Mouse (Mus musculus) mouse trophoblast stem cell (cell line): ENCODE measurements around the gene Mdk.

Experiments
- in situ Hi-C, 2 experiments: fragments of 300-500 bp; cut with MseI, MboI; formaldehyde crosslinking; loops; 2 replicates in 1 of 2; 3 replicates in 1 of 2; pipeline ENCODE4 v1.15.1; 2025

The Mdk gene

GRCm38 (mm10) chr2:91933471-91933870, 1.4 kb upstream of the Mdk start:
- in situ Hi-C loops: no loop called here

GRCm38 (mm10) chr2:91932737-91933350, 747 bp upstream of the Mdk start:
- in situ Hi-C loops: no loop called here

- in situ Hi-C loops: no loop called here
Observed at GRCm38 (mm10) chr2:91931328-91932159, 553 bp downstream of the Mdk start.

DNA sequence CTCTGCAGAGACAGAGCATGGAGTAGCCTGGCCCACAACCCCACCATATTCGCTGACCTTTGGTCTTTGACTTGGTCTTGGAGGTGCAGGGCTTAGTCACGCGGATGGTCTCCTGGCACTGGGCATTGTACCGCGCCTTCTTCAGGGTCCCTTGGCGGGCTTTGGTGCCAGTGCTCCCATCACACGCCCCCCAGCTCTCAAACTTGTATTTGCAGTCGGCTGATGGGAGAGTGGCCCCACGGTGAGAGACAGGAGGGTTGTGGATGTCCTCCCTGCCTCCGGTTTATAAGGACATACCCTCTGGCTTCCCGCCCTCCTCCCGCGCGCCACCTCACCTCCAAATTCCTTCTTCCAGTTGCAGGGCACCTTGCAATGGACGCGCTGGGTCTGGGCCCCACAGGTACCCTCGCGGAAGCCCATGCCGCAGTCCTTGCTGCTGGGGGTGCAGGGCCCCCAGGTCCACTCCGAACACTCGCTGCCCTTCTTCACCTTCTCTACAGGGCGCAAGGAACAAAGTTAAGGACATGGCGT, 1.3 kb downstream of the Mdk start:
- in situ Hi-C loops: no loop called here

DNA sequence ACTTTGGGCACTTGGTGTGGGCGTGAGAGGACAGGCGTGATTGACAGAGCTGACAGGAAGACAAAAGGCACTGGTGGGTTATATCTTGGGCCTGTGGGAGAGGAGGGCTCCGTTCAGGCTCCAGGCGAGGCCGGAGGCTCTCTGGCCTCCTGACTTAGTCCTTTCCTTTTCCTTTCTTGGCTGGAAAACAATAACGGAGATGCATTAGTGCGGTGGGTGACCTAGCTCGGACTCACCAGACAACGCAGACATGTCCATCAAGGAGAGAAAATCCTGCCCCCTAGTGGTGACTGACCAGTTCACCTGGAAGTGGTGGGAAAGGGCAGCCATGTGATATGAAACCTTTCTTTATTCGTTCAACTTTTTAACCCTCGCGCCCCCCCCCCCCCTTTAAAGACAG, 2.2 kb downstream of the Mdk start:
- in situ Hi-C loops: no loop called here

- in situ Hi-C loops: no loop called here
Observed at GRCm38 (mm10) chr2:91929455-91929854, 2.6 kb downstream of the Mdk start.

DNA sequence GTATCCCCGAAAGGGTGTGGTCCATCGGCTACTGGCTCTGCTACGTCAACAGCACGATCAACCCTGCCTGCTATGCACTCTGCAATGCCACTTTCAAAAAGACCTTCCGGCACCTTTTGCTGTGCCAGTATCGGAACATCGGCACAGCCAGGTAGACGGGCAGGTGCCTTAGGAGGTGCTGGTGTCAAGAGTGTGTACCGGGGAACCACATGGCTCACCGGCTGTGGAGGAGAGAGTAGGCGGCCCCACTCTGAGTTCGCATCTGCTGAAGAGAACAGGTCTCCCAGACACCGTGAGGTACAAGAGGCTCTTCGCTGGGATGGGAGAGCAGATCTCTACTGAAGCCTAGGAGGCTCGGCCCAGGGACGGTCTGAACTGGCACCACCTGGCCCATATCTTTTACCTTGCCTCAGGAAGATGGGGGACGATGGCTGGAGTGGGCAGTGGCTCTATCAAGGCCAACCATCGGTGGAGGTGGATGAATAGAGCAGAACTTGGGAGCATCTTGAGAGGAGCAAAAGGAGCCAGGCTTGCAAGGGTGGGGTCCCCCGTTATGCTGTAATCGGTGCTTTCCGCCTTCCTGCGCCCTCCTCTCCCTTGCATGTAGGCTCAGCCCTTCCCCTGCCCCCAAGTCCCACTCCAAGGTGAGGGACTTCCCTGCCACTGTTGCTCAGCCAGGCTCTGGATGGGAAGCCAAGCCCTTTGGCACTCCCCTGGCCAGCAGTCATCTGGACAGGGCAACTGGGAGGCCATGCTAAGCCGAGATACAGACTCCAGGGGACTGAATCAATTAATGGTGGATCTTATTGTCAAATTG, 3.4 kb downstream of the Mdk start:
- in situ Hi-C loops: no loop called here

GRCm38 (mm10) chr2:91927826-91928533, 4.1 kb downstream of the Mdk start:
- in situ Hi-C loops: no loop called here

DNA sequence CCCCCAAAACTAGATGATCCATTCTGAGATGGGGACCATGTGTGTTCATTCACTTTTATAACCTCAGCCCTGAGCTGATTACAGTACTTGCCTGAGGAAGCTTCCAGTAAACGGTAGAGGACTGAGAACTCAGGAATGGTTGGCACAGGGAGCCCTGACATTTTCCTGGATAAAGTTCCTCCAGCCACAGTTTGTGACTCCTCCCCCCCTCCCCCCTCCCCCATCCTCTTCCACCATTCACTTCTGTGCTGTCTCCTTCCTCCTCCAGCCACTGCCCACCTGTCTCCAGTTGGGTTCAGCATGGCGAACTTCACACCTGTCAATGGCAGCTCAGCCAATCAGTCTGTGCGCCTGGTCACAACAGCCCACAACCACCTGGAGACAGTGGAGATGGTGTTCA, 5.1 kb downstream of the Mdk start, which contains the start of gene Chrm4:
Gene Chrm4 (plus strand): TSS at position 301 of the 400 bp plus-strand sequence.
- in situ Hi-C loops: no loop called here

DNA sequence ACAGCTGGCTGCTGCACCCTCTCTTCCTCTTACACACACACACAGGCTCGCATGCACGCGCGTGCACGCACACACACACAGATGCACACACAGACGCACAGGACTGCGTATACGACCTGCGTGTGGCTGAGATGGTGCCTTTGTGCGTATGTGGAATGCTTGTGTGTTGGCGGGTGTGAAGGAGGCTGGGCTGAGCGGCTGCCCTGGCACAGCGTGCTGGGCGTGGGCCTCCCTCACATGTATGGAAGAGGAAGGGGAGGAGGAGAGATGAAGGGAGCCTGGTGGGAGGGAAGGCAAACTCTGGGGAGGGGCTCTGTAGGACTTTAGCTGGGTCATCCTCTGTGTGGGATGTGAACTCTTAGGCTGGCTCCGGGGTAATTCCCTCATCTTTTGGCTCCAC, 6.7 kb downstream of the Mdk start:
- in situ Hi-C loops: no loop called here

DNA sequence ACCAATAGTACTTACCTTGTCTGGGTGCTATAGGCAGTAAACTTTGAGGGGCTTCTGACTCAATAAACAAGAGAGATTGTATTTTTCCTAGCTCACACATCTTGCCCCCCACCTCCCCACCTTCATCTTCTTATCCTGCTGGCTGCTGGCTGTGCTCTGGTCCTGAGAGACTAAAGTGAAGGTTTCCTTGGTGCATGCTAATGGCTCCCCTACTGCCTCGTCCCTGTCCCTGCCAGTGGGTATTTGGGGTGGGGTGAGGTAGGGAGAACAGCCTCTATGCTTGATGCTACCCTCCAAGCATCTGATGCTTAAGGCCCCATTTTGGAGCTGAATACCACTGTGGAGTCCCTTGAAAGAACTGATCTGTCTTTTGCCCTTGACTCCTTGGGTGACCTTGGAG, 7.4 kb downstream of the Mdk start:
- in situ Hi-C loops: no loop called here

- in situ Hi-C loops: no loop called here
Observed at GRCm38 (mm10) chr2:91923415-91924337, 8.4 kb downstream of the Mdk start.

GRCm38 (mm10) chr2:91922586-91923414, 9.3 kb downstream of the Mdk start:
- in situ Hi-C loops: no loop called here

GRCm38 (mm10) chr2:91921790-91922570, 10.1 kb downstream of the Mdk start:
- in situ Hi-C loops: no loop called here

- in situ Hi-C loops: no loop called here
Observed at GRCm38 (mm10) chr2:91921181-91921789, 10.8 kb downstream of the Mdk start.

DNA sequence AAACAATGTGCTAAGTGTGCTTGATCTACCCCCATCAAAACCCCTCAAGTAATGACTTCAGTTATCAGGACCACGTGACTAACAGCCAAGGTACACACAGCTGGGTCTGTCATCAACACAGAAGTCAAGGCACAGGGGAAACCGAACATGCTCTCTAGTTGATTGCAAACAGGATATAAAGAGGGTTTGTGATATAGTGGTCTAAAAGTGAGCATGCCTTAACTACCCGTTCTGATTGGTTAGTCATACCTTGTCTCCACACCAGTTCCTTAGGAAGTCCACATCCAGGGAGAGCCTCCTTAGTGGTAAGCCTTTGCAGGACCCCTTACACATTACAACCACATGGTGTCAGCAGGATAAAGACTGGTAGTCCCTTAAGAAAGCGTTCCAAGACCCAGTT, 12.0 kb downstream of the Mdk start:
- in situ Hi-C loops: no loop called here

- in situ Hi-C loops: no loop called here
Observed at GRCm38 (mm10) chr2:91917096-91917495, 15.0 kb downstream of the Mdk start.

GRCm38 (mm10) chr2:91916346-91916977, 15.6 kb downstream of the Mdk start:
- in situ Hi-C loops: no loop called here
